Mouse (Mus musculus) hindbrain, embryonic 13.5 days (tissue): ENCODE results near the gene Btd. TPM values are rescaled to one million over a fixed set of nuclear protein-coding genes. Genes with fewer than 3 reads are reported as not detected.

ENCODE experiments used
- ATAC-seq: fragments of 200-750 bp; cut with Nextera tagmentation; 2 replicates; pipeline ENCODE4 v1.8.0; 2017; ENCODE audit warnings: moderate TSS enrichment; ENCODE audit not compliant: low FRiP score
- H3K27ac ChIP-seq: fragments of 300-500 bp; sonication (generic); 2 replicates; pipeline ENCODE4 v1.5.1; 2015; ENCODE audit warnings: inconsistent platforms, mild to moderate bottlenecking, moderate library complexity
- H3K27me3 ChIP-seq: fragments of 300-500 bp; sonication (generic); 2 replicates; pipeline ENCODE4 v1.6.1; 2015; ENCODE audit warnings: mild to moderate bottlenecking, inconsistent platforms
- H3K36me3 ChIP-seq: fragments of 300-500 bp; sonication (generic); 2 replicates; pipeline ENCODE4 v1.6.1; 2015; ENCODE audit warnings: mild to moderate bottlenecking, inconsistent platforms
- H3K4me1 ChIP-seq: fragments of 300-500 bp; sonication (generic); replicated peaks from 2 replicates; pipeline ENCODE4 v1.6.1; 2015; ENCODE audit warnings: inconsistent platforms
- H3K4me2 ChIP-seq: fragments of 300-500 bp; sonication (generic); 2 replicates; pipeline ENCODE4 v1.6.1; 2015; ENCODE audit warnings: inconsistent platforms, mild to moderate bottlenecking, moderate library complexity
- H3K4me3 ChIP-seq: fragments of 300-500 bp; sonication (generic); 2 replicates; pipeline ENCODE4 v1.5.1; 2015; ENCODE audit warnings: mild to moderate bottlenecking, inconsistent platforms
- H3K9ac ChIP-seq: fragments of 300-500 bp; sonication (generic); 2 replicates; pipeline ENCODE4 v1.6.1; 2015; ENCODE audit warnings: mild to moderate bottlenecking, inconsistent platforms
- H3K9me3 ChIP-seq: fragments of 300-500 bp; sonication (generic); 2 replicates; pipeline ENCODE4 v1.6.1; 2016; ENCODE audit warnings: inconsistent platforms
- WGBS: fragments of 180-500 bp; shearing (Covaris S2); methylation state at CpG from one replicate; pipeline ENCODE4 v1.1.7; 2015; 5-methylcytosine and 5-hydroxymethylcytosine counted together
- polyA plus RNA-seq: library from polyadenylated mRNA; unstranded; fragments of >200 nt; fragmentation: Nextera tagmentation; extraction: Ambion mirVana; gene quantifications from 2 replicates; pipeline ENCODE4 v1.2.1, GENCODE M21; 2015

Gene Btd
- polyA plus RNA-seq, 1 experiment from 2014 or later, result 18.7 TPM

DNA sequence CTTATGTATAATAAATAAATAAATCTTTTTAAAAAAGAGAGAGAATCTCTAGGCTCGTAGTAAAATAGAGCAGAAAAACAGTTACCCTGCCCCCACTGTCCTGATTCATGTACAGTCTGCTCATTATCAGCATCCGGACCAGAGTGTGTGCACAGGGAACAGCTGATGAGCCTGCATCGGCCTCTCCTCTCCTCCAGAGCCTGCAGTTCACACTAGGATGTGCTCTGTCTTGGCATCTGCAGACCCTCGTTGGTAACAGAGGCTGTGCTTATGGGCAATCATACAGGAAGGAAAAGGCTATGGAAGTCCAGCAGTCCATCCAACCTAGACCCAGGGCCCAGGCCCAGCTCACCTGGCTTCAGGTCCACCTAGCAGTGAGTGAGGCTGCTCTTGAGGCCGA lies 11.3 kb downstream of the Btd start:
- no peak for ATAC-seq
- no peak overlapping the region for H3K4me3 ChIP-seq
- H3K4me1 ChIP-seq, result no peaks in the 10 kb centered on the region
- 83% methylated on average over 5 of the region's 5 CpGs for WGBS
- H3K27me3 ChIP-seq, result no peaks in the 10 kb centered on the region
- H3K4me2 ChIP-seq, result no peak overlapping the region
- 0 out of 2 replicates have a peak, but pooled peaks cover 3% of the 10 kb centered on the region for H3K9me3 ChIP-seq
- H3K9ac ChIP-seq, result no peak overlapping the region
- H3K27ac ChIP-seq, result no peak overlapping the region
- H3K36me3 ChIP-seq, result no peaks in the 10 kb centered on the region

DNA sequence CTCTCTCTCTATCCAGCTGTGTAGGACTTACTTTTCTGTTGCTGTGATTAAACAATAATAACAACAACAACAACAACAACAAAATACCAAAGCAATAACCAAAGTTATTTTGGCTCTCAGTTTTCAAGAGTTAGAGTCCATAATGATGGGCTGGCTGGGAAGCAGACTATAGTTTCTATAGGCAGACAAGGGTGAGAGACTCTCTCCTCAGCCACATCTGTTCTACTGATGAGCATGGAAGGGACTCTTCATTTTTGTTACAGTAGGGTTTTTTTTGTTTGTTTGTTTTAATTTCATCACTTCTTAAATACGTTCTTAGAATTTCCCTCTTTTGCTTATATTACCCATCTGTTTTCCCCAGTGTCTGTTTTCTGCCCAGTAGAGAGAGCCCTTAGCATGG lies 11.8 kb downstream of the Btd start:
- ATAC-seq, result no peak
- H3K9me3 ChIP-seq, result 0 out of 2 replicates have a peak, but pooled peaks cover 3% of the 10 kb centered on the region
- no peaks in the 10 kb centered on the region for H3K27me3 ChIP-seq
- WGBS, result 89% methylated on average over 1 of the region's 1 CpGs
- H3K36me3 ChIP-seq, result no peaks in the 10 kb centered on the region
- no peak overlapping the region for H3K9ac ChIP-seq
- no peak overlapping the region for H3K4me2 ChIP-seq
- H3K4me1 ChIP-seq, result peaks cover 5% of the 10 kb centered on the region
- H3K4me3 ChIP-seq, result no peak overlapping the region
- H3K27ac ChIP-seq, result no peak overlapping the region

DNA sequence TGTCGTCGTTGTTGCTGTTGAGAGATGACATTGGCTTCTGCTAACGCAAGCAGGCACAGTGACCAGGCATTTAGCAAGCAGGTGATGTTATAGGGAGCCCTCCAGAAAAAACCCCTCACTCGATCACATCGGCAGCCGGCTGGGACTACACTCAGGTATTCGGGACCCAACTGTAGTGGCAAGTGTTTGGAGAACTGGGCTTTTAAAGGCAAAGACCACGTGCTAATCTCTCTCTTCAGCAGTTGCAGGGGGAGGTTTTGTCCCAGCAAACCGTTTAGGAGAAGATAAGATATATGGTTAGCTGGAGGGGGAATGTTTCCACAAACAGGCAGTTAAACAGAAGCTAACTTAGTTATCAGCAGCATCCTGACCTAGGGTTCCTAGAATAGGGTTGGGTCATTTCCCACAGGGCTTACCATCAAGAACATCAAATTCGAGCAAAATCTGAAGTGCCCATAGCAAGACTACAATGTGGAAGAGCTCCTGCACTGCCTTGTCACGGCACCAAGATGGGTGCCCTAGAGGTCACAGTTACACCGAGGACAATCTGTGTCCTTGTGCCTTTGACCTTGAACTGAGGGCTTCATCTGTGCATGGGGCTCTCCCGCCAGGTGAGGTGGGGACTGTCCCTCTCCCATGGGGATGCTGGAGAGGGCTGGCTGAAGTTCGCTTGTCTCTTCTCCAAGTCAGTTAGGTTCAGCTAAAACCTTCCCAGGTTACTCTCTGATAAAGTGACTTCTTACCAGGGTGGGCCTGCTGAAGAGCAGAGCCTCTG lies 12.5 kb downstream of the Btd start:
- H3K4me2 ChIP-seq, result no peak overlapping the region
- H3K9me3 ChIP-seq, result 0 out of 2 replicates have a peak, but pooled peaks cover 3% of the 10 kb centered on the region
- no peak for ATAC-seq
- H3K27me3 ChIP-seq, result no peaks in the 10 kb centered on the region
- H3K36me3 ChIP-seq, result no peaks in the 10 kb centered on the region
- peaks cover 11% of the 10 kb centered on the region for H3K4me1 ChIP-seq
- H3K27ac ChIP-seq, result no peak overlapping the region
- 88% methylated on average over 14 of the region's 14 CpGs for WGBS
- H3K9ac ChIP-seq, result no peak overlapping the region
- H3K4me3 ChIP-seq, result no peak overlapping the region

DNA sequence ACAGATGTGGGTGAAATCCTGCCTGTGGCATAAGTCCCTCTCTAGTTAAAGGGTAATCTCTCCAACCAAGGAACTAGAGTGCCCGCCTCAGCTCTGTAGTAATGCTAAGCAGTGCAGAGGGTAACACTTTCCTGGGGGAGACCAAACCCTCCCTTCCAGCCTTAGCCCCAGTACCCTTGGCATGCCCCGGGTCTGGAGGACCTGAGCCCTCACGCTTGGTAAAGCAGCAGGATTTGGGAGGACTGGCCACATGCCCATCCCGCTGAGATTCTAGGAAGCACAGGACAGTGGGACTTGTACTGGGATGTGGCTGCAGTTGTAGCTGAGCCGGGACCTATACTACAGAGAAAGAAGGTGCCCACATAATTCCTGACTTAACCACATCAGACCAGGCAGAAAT lies 14.0 kb downstream of the Btd start:
- no peak overlapping the region for H3K4me2 ChIP-seq
- H3K9ac ChIP-seq, result no peak overlapping the region
- no peaks in the 10 kb centered on the region for H3K36me3 ChIP-seq
- WGBS, result 88% methylated on average over 5 of the region's 5 CpGs
- no peak overlapping the region for H3K4me3 ChIP-seq
- no peaks in the 10 kb centered on the region for H3K27me3 ChIP-seq
- no peak for ATAC-seq
- H3K4me1 ChIP-seq, result peaks cover 25% of the 10 kb centered on the region
- 0 out of 2 replicates have a peak, but pooled peaks cover 3% of the 10 kb centered on the region for H3K9me3 ChIP-seq
- no peak overlapping the region for H3K27ac ChIP-seq

- H3K27ac ChIP-seq, result no peak overlapping the region
- no peak for ATAC-seq
- WGBS, result 81% methylated on average over 14 of the region's 14 CpGs
- 0 out of 2 replicates have a peak, but pooled peaks cover under 1% of the 10 kb centered on the region for H3K9me3 ChIP-seq
- no peaks in the 10 kb centered on the region for H3K27me3 ChIP-seq
- peaks cover 30% of the 10 kb centered on the region for H3K4me1 ChIP-seq
- no peak overlapping the region for H3K9ac ChIP-seq
- no peak overlapping the region for H3K4me2 ChIP-seq
- no peak overlapping the region for H3K4me3 ChIP-seq
- H3K36me3 ChIP-seq, result no peaks in the 10 kb centered on the region
These were observed 14.6 kb downstream of the Btd start for GRCm38 (mm10) chr14:31655406-31655805.

- no peak for ATAC-seq
- H3K9ac ChIP-seq, result no peak overlapping the region
- H3K27ac ChIP-seq, result no peak overlapping the region
- WGBS, result 81% methylated on average over 7 of the region's 7 CpGs
- H3K4me2 ChIP-seq, result no peak overlapping the region
- H3K9me3 ChIP-seq, result no peaks in the 10 kb centered on the region
- peaks cover 39% of the 10 kb centered on the region for H3K4me1 ChIP-seq
- no peaks in the 10 kb centered on the region for H3K27me3 ChIP-seq
- H3K36me3 ChIP-seq, result no peaks in the 10 kb centered on the region
- H3K4me3 ChIP-seq, result no peak overlapping the region
These were observed 15.6 kb downstream of the Btd start for GRCm38 (mm10) chr14:31656386-31656785.

GRCm38 (mm10) chr14:31656857-31657645 lies 16.2 kb downstream of the Btd start:
- Histone ChIP-seq H3K4me2 (no peak overlapping the region), H3K27ac (0 out of 2 replicates have a peak overlapping the region, but pooled peaks have one; percentile 35), H3K36me3 (no peaks in the 10 kb centered on the region), H3K4me3 (no peak overlapping the region), H3K27me3 (no peaks in the 10 kb centered on the region), H3K4me1 (peaks cover 43% of the 10 kb centered on the region), H3K9ac (no peak overlapping the region), H3K9me3 (no peaks in the 10 kb centered on the region)
- ATAC-seq, result no peak
- 44% methylated on average over 5 of the region's 5 CpGs for WGBS

GRCm38 (mm10) chr14:31658126-31658680 lies 17.4 kb downstream of the Btd start:
- no peak overlapping the region for H3K4me2 ChIP-seq
- H3K27ac ChIP-seq, result no peak overlapping the region
- H3K36me3 ChIP-seq, result no peaks in the 10 kb centered on the region
- peaks cover 54% of the 10 kb centered on the region for H3K4me1 ChIP-seq
- H3K27me3 ChIP-seq, result no peaks in the 10 kb centered on the region
- H3K9me3 ChIP-seq, result no peaks in the 10 kb centered on the region
- H3K9ac ChIP-seq, result no peak overlapping the region
- ATAC-seq, result no peak
- no peak overlapping the region for H3K4me3 ChIP-seq
- WGBS, result 91% methylated on average over 8 of the region's 8 CpGs

DNA sequence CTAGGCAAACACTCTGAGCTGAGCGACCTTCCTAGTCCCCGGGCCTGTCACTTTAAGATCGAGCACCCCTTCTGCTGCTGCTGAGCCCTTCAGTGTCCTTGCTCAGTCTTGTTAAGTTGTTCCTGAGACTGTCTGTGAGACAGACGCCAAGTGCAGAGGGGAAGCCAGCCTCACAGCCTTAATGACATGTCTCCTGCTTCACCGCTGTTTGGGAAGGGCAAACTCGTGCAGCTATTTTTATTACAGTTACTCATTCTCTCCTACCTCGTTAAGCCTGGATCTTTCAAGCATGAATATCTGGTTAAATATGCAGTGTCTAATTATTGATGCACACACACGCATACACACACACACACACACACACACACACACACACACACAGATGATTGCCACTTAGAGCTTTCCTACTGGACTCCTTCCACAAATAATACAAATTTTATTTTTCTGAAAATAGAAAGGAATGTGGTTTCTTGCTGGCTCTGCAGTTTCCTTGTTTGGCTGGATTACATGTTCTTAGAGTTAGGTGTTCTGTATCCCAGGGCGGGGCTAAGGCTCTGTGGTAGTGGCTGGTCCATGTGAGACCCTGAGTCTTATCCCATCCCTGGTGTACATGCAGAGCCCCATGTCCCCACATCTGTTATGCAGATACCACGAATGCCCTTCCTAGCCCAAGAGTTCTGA lies 18.8 kb downstream of the Btd start:
- peaks cover 69% of the 10 kb centered on the region for H3K4me1 ChIP-seq
- no peaks in the 10 kb centered on the region for H3K9me3 ChIP-seq
- no peak overlapping the region for H3K9ac ChIP-seq
- no peak overlapping the region for H3K4me2 ChIP-seq
- no peak overlapping the region for H3K4me3 ChIP-seq
- peak overlapping the region; percentile 99 for H3K27ac ChIP-seq
- WGBS, result 51% methylated on average over 10 of the region's 10 CpGs
- no peaks in the 10 kb centered on the region for H3K36me3 ChIP-seq
- no peak for ATAC-seq
- no peaks in the 10 kb centered on the region for H3K27me3 ChIP-seq

DNA sequence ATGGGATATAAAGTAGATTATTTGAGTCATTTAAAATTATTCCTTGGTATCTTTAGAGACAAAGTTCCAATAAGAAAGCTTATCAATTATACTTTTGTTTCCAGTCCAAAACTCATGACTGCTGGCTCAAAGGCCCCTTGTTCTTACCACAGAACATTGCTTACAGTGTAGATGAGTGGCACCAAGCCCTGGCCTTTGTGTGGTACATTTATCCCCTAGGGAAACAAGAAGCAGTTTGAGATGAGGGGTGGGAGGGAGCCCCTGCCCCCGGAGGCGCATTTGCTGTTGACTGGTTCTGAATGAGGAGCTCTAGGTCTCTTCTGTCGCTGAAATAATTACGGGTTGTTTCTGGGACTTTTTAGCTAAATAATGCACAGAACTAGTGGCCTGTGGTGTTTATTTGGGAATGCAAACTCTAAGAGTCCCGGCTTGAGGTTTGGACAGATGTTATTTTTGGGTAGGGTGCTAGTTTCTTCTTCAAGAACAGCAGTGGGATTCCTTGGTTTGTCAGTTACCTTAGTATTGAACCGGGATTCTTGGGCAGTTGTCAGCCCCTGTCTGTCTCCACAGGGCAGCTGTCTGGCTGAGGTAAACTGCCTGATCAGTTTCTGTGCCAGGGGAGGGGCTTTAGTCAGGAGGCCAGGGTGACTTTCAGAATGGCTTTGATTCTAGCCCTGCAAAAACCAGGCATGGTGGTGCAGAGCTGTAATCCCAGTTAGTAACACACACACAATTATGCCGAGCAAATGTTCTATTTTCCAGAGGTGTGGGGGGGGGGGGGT lies 19.7 kb downstream of the Btd start:
- Histone ChIP-seq H3K36me3 (no peaks in the 10 kb centered on the region), H3K4me1 (peaks cover 77% of the 10 kb centered on the region), H3K4me2 (peak overlapping the region; percentile 69; the same call in 1 of the 2 replicates), H3K27me3 (no peaks in the 10 kb centered on the region), H3K9ac (no peak overlapping the region), H3K27ac (peak overlapping the region; percentile 99), H3K9me3 (no peaks in the 10 kb centered on the region), H3K4me3 (no peak overlapping the region)
- no peak for ATAC-seq
- 52% methylated on average over 7 of the region's 7 CpGs for WGBS

GRCm38 (mm10) chr14:31661671-31662554 lies 21.1 kb downstream of the Btd start:
- Histone ChIP-seq H3K4me2 (peak overlapping the region; percentile 69), H3K4me3 (peak overlapping the region; percentile 41), H3K27ac (peak overlapping the region; percentile 99), H3K9ac (peak overlapping the region; percentile 79), H3K9me3 (no peaks in the 10 kb centered on the region), H3K4me1 (peaks cover 81% of the 10 kb centered on the region), H3K27me3 (no peaks in the 10 kb centered on the region), H3K36me3 (peaks cover 4% of the 10 kb centered on the region)
- ATAC-seq, result peak; percentile 95
- 6% methylated on average over 44 of the region's 44 CpGs for WGBS
